ENCODE assay signal across 14 mouse cellular contexts in genomic region chr15:79827061-79827777, GRCm38 (mm10). TPM values are rescaled to one million over a fixed set of nuclear protein-coding genes. Genes with fewer than 3 reads are reported as not detected.
DNase-seq lines count a peak whose midpoint lies in the region; ATAC-seq and TF ChIP-seq lines count a peak whose summit lies in the region.
"Had no signal": no experiment of that assay in that cellular context is flagged by ENCODE, and none has a peak within 500 bp of the region (broad histone marks: within the 10 kb centered on the region; RNA-seq: fewer than 3 reads in every experiment).

No protein-coding gene starts in this region.

- H3K9ac ChIP-seq in limb, embryonic 13.5 days = peak overlapping the region; percentile 36
- peak overlapping the region; percentile 63 for H3K9ac ChIP-seq in hindbrain, embryonic 13.5 days
- 0 out of 2 replicates have a peak overlapping the region, but pooled peaks have one; percentile 17 for H3K9ac ChIP-seq in neural tube, embryonic 15.5 days (replicated peaks)
- H3K9ac ChIP-seq: embryonic facial prominence, embryonic 12.5 days; limb, embryonic 15.5 days; lung, embryonic 14.5 days had no signal

- no peak for TF ChIP-seq POLR2A in cerebellum, adult 2 months (IDR thresholded peaks at IDR 0.05; ENCODE audit: borderline replicate concordance, insufficient read depth, low read length)

- H3K4me1 ChIP-seq in cerebellum, adult 2 months (ENCODE audit: control insufficient read depth, insufficient read depth, low read length) = peaks cover 69% of the 10 kb centered on the region
- peaks cover 76% of the 10 kb centered on the region for H3K4me1 ChIP-seq in limb, embryonic 13.5 days
- H3K4me1 ChIP-seq in limb, embryonic 10.5 days = peaks cover 46% of the 10 kb centered on the region
- peaks cover 90% of the 10 kb centered on the region for H3K4me1 ChIP-seq in hindbrain, embryonic 13.5 days (replicated peaks)
- H3K4me1 ChIP-seq in neural tube, embryonic 15.5 days = peaks cover 90% of the 10 kb centered on the region

- peak in 1 of 2 experiments; percentile 56 for DNase-seq in cerebellum, adult 2 months
- DNase-seq in cerebellum, adult 11 months = no peak
- no peak for DNase-seq in limb, embryonic 10.5 days (ENCODE audit: low spot score)
- DNase-seq in embryo, embryonic 10.5 days (ENCODE audit: low spot score) = no peak
- no peak for DNase-seq in T-cell, adult 2 months (ENCODE audit: low spot score)
- DNase-seq: layer of hippocampus, postnatal 36 days; lung, embryonic 14.5 days had no signal

- WGBS in cerebellum, adult 2 months = 32% methylated on average over 14 of the region's 14 CpGs
- WGBS in limb, embryonic 13.5 days = 88% methylated on average over 14 of the region's 14 CpGs
- 94% methylated on average over 14 of the region's 14 CpGs for WGBS in limb, embryonic 10.5 days
- WGBS in hindbrain, embryonic 13.5 days = 90% methylated on average over 14 of the region's 14 CpGs
- WGBS in neural tube, embryonic 15.5 days = 86% methylated on average over 14 of the region's 14 CpGs

- TF ChIP-seq CTCF in cerebellum, adult 2 months (IDR thresholded peaks at IDR 0.05; ENCODE audit: borderline replicate concordance, insufficient read depth, low read depth, low read length) = no peak

- H3K27ac ChIP-seq in cerebellum, adult 2 months (ENCODE audit: insufficient read depth, low read length) = peak overlapping the region; percentile 41; the same call in 1 of the 2 replicates
- H3K27ac ChIP-seq in limb, embryonic 13.5 days = no peak overlapping the region
- no peak overlapping the region for H3K27ac ChIP-seq in limb, embryonic 10.5 days
- H3K27ac ChIP-seq in hindbrain, embryonic 13.5 days = 0 out of 2 replicates have a peak overlapping the region, but pooled peaks have one; percentile 24
- H3K27ac ChIP-seq in neural tube, embryonic 15.5 days (replicated peaks) = no peak overlapping the region
- H3K27ac ChIP-seq: embryonic facial prominence, embryonic 12.5 days had no signal

- no peaks in the 10 kb centered on the region for H3K27me3 ChIP-seq in cerebellum, adult 2 months (ENCODE audit: control insufficient read depth, insufficient read depth, low read length)
- H3K27me3 ChIP-seq in limb, embryonic 13.5 days = no peaks in the 10 kb centered on the region
- H3K27me3 ChIP-seq in limb, embryonic 10.5 days (ENCODE audit: low read depth, poor library complexity, severe bottlenecking) = no peaks in the 10 kb centered on the region; the same call in 1 of the 2 replicates
- H3K27me3 ChIP-seq in hindbrain, embryonic 13.5 days = no peaks in the 10 kb centered on the region
- no peaks in the 10 kb centered on the region for H3K27me3 ChIP-seq in neural tube, embryonic 15.5 days (replicated peaks)
- H3K27me3 ChIP-seq: embryonic facial prominence, embryonic 12.5 days; limb, embryonic 15.5 days had no signal

- H3K4me2 ChIP-seq in limb, embryonic 13.5 days (replicated peaks) = no peak overlapping the region
- 0 out of 2 replicates have a peak overlapping the region, but pooled peaks have one; percentile 13 for H3K4me2 ChIP-seq in hindbrain, embryonic 13.5 days
- no peak overlapping the region; the same call in 1 of the 2 replicates for H3K4me2 ChIP-seq in neural tube, embryonic 15.5 days
- H3K4me2 ChIP-seq: embryonic facial prominence, embryonic 12.5 days; limb, embryonic 15.5 days; lung, embryonic 14.5 days had no signal

- 0 out of 2 replicates have a peak, but pooled peaks have one; percentile 6 for ATAC-seq in limb, embryonic 13.5 days (ENCODE audit: low FRiP score, low read depth)
- ATAC-seq in hindbrain, embryonic 13.5 days (ENCODE audit: low FRiP score) = no peak
- no peak for ATAC-seq in neural tube, embryonic 15.5 days (ENCODE audit: low FRiP score)
- ATAC-seq: activated CD4-positive, CD25-positive, alpha-beta regulatory T cell, adult 4 months had no signal

- H3K4me3 ChIP-seq in cerebellum, adult 2 months (replicated peaks; ENCODE audit: insufficient read depth, low read depth, low read length) = peak overlapping the region; percentile 35
- no peak overlapping the region for H3K4me3 ChIP-seq in limb, embryonic 13.5 days
- H3K4me3 ChIP-seq in limb, embryonic 10.5 days = no peak overlapping the region
- H3K4me3 ChIP-seq in hindbrain, embryonic 13.5 days = no peak overlapping the region
- no peak overlapping the region for H3K4me3 ChIP-seq in neural tube, embryonic 15.5 days (replicated peaks)
- H3K4me3 ChIP-seq: embryonic facial prominence, embryonic 12.5 days; limb, embryonic 15.5 days had no signal

- H3K9me3 ChIP-seq in limb, embryonic 13.5 days = no peaks in the 10 kb centered on the region
- H3K9me3 ChIP-seq in limb, embryonic 10.5 days (replicated peaks) = no peaks in the 10 kb centered on the region
- no peaks in the 10 kb centered on the region for H3K9me3 ChIP-seq in hindbrain, embryonic 13.5 days
- no peaks in the 10 kb centered on the region for H3K9me3 ChIP-seq in neural tube, embryonic 15.5 days (replicated peaks)
- H3K9me3 ChIP-seq: embryonic facial prominence, embryonic 12.5 days; limb, embryonic 15.5 days had no signal

- peaks cover 71% of the 10 kb centered on the region for H3K36me3 ChIP-seq in limb, embryonic 13.5 days
- H3K36me3 ChIP-seq in limb, embryonic 10.5 days = peaks cover 61% of the 10 kb centered on the region
- H3K36me3 ChIP-seq in hindbrain, embryonic 13.5 days = peaks cover 52% of the 10 kb centered on the region
- H3K36me3 ChIP-seq in neural tube, embryonic 15.5 days = peaks cover 34% of the 10 kb centered on the region

RNA-seq across cellular contexts. Expression of gene Npcd, which starts 6.8 kb away (rescaled TPM):
- 1.7 and 4.1 TPM in 2 replicates for polyA plus RNA-seq in cerebellum, adult 2 months (2012; rRNA removed)
- 0.46 and 0.60 TPM in 2 replicates for polyA plus RNA-seq in limb, embryonic 13.5 days (2015; fragmentation: Nextera tagmentation; extraction: Ambion mirVana)
- polyA plus RNA-seq in limb, embryonic 10.5 days (2016; fragmentation: Nextera tagmentation; extraction: Ambion mirVana) = not detected in 2 replicates
- polyA plus RNA-seq in hindbrain, embryonic 13.5 days (2015; fragmentation: Nextera tagmentation; extraction: Ambion mirVana) = 0.34 and 0.51 TPM in 2 replicates
- 0.42 and 0.72 TPM in 2 replicates for polyA plus RNA-seq in neural tube, embryonic 15.5 days (2015; fragmentation: Nextera tagmentation; extraction: Ambion mirVana)
- polyA plus RNA-seq: activated CD4-positive, CD25-positive, alpha-beta regulatory T cell, adult 4 months; kidney, embryonic 16.5 days; limb, embryonic 15.5 days; lung, embryonic 14.5 days had no signal

RNA-seq across cellular contexts. Expression of gene Cbx6, which starts 7.3 kb away (rescaled TPM):
- 183 TPM in 2 replicates for polyA plus RNA-seq in cerebellum, adult 2 months (2012; rRNA removed)
- polyA plus RNA-seq in limb, embryonic 13.5 days (2015; fragmentation: Nextera tagmentation; extraction: Ambion mirVana) = 45.4 and 54.5 TPM in 2 replicates
- polyA plus RNA-seq in limb, embryonic 10.5 days (2016; fragmentation: Nextera tagmentation; extraction: Ambion mirVana) = 15.5 and 18.2 TPM in 2 replicates
- 50.2 and 52.6 TPM in 2 replicates for polyA plus RNA-seq in hindbrain, embryonic 13.5 days (2015; fragmentation: Nextera tagmentation; extraction: Ambion mirVana)
- polyA plus RNA-seq in neural tube, embryonic 15.5 days (2015; fragmentation: Nextera tagmentation; extraction: Ambion mirVana) = 53.1 and 64.3 TPM in 2 replicates

RNA-seq across cellular contexts. Expression of gene Nptxr, which starts 22.7 kb away (rescaled TPM):
- polyA plus RNA-seq in cerebellum, adult 2 months (2012; rRNA removed) = 88.0 and 100 TPM in 2 replicates
- polyA plus RNA-seq in limb, embryonic 13.5 days (2015; fragmentation: Nextera tagmentation; extraction: Ambion mirVana) = 2.7 and 2.9 TPM in 2 replicates
- polyA plus RNA-seq in limb, embryonic 10.5 days (2016; fragmentation: Nextera tagmentation; extraction: Ambion mirVana) = 0.55 and 0.65 TPM in 2 replicates
- polyA plus RNA-seq in hindbrain, embryonic 13.5 days (2015; fragmentation: Nextera tagmentation; extraction: Ambion mirVana) = 21.0 and 21.4 TPM in 2 replicates
- polyA plus RNA-seq in neural tube, embryonic 15.5 days (2015; fragmentation: Nextera tagmentation; extraction: Ambion mirVana) = 39.9 and 49.0 TPM in 2 replicates

RNA-seq across cellular contexts. Expression of gene Dnal4, which starts 49.6 kb away (rescaled TPM):
- 55.1 and 56.7 TPM in 2 replicates for polyA plus RNA-seq in cerebellum, adult 2 months (2012; rRNA removed)
- polyA plus RNA-seq in limb, embryonic 13.5 days (2015; fragmentation: Nextera tagmentation; extraction: Ambion mirVana) = 69.5 and 74.1 TPM in 2 replicates
- polyA plus RNA-seq in limb, embryonic 10.5 days (2016; fragmentation: Nextera tagmentation; extraction: Ambion mirVana) = 62.2 and 70.4 TPM in 2 replicates
- polyA plus RNA-seq in hindbrain, embryonic 13.5 days (2015; fragmentation: Nextera tagmentation; extraction: Ambion mirVana) = 83.5 and 84.9 TPM in 2 replicates
- 58.4 and 63.7 TPM in 2 replicates for polyA plus RNA-seq in neural tube, embryonic 15.5 days (2015; fragmentation: Nextera tagmentation; extraction: Ambion mirVana)

Comparison
In these comparisons a context has a peak if more than half of its experiments do, and no peak if none do; other contexts are left out.
1. H3K27ac ChIP-seq: peak in cerebellum, adult 2 months (single experiment) and hindbrain, embryonic 13.5 days (single experiment); none in limb, embryonic 13.5 days (single experiment), limb, embryonic 10.5 days (single experiment) and neural tube, embryonic 15.5 days (single experiment).
2. Peak in every context shown above with its lines, with median percentiles within 50 percentile points of each other: H3K9ac ChIP-seq.